2 mouse cellular contexts compared by ENCODE assay signal in the genomic region with DNA sequence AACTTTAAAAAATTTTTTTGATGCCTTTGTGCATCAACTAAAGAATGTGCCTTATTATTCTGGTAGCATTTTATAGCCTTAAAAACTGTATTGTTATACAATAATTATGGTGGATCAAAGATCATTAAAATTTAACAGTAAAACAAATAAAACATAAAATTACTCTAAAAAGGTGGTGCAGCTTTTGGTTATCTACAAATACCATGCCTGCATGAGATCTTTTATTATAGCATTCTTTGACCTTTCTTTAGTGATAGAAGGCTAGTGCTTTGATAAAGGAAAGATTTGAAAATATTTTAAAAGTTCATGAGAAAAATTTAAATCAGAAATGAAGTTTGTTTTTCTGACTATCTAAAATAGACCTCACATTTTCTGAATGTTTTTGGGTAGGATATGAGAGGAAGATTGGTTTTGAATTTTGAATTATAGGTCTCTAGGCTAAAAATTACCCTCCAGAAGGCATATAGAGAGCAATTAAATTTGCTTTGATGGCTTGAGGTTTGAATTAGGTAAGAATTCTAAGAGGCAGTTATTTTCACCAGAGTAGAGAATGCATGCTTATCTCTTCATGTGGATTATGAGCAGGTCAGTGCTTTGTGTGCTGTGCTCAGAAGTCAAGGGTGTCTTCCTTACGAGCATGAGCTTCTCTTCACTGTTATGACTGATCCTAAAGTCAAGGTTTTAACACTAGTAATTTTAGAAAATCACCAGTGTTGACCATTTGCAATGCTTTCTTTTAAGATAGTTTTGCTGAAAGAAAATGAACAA.
ATAC-seq lines count a peak whose summit lies in the region.
"Not testable (repeated sequence)": the region's sequence is repeated elsewhere in the genome, so short reads cannot be mapped to it uniquely, and the experiment has no call there.

No protein-coding gene starts in this region.

- not testable (repeated sequence) for H3K4me2 ChIP-seq in intestine, embryonic 15.5 days (replicated peaks); intestine, embryonic 16.5 days (ENCODE audit: low read depth, low read length)

- H3K4me1 ChIP-seq in intestine, embryonic 15.5 days (replicated peaks); intestine, embryonic 16.5 days (ENCODE audit: control insufficient read depth, insufficient read depth, low read length): not testable (repeated sequence)

- H3K27me3 ChIP-seq in intestine, embryonic 15.5 days (replicated peaks); intestine, embryonic 16.5 days (replicated peaks; ENCODE audit: control insufficient read depth, insufficient read depth, low read length): not testable (repeated sequence)

- not testable (repeated sequence) for H3K9me3 ChIP-seq in intestine, embryonic 15.5 days; intestine, embryonic 16.5 days (ENCODE audit: control insufficient read depth, low read length)

- not testable (repeated sequence) for H3K9ac ChIP-seq in intestine, embryonic 15.5 days; intestine, embryonic 16.5 days (ENCODE audit: low read depth, low read length)

- WGBS in intestine, embryonic 15.5 days, result no CpG with 5 or more reads among the region's 1 CpGs
- no CpG with 5 or more reads among the region's 1 CpGs for WGBS in intestine, embryonic 16.5 days

- ATAC-seq in intestine, embryonic 15.5 days, result peak; percentile 81
- ATAC-seq in intestine, embryonic 16.5 days, result peak; percentile 72

- H3K4me3 ChIP-seq in intestine, embryonic 15.5 days (replicated peaks); intestine, embryonic 16.5 days (ENCODE audit: low read length): not testable (repeated sequence)

- H3K36me3 ChIP-seq in intestine, embryonic 15.5 days; intestine, embryonic 16.5 days (ENCODE audit: control insufficient read depth, insufficient read depth, low read length): not testable (repeated sequence)

- H3K27ac ChIP-seq in intestine, embryonic 15.5 days; intestine, embryonic 16.5 days (ENCODE audit: low read length): not testable (repeated sequence)
